Mouse (Mus musculus) adrenal gland, adult 8-10 months (tissue): Measurements from ENCODE around the gene Trim45. TPM values are rescaled to one million over a fixed set of nuclear protein-coding genes. Genes with fewer than 3 reads are reported as not detected.

Experiments used
- DNase-seq: peaks from one replicate; pipeline ENCODE4 v3.0.0; 2022
- total RNA-seq, 4 experiments: library from RNA; stranded (reverse); gene quantifications; 2 replicates each; pipeline ENCODE4 v1.2.4; 2022

The Trim45 gene
- total RNA-seq, result 1 to 10 TPM; 4.6 to 5.4 (median 5.2) TPM

GRCm38 (mm10) chr3:100921825-100922505, at the start of gene Trim45:
Gene Trim45, plus strand, starts transcription at chr3:100922202.
- DNase-seq, result peak; percentile 100

- no peak for DNase-seq
Observed at GRCm38 (mm10) chr3:100877057-100877456, 44.9 kb upstream of the Trim45 start.

- no peak for DNase-seq
Observed at GRCm38 (mm10) chr3:100881403-100881802, 40.6 kb upstream of the Trim45 start.

- no peak for DNase-seq
Observed at GRCm38 (mm10) chr3:100881843-100882634, 40.0 kb upstream of the Trim45 start.

- DNase-seq, result peak; percentile 10
Observed at GRCm38 (mm10) chr3:100889234-100889633, 32.8 kb upstream of the Trim45 start.

GRCm38 (mm10) chr3:100890406-100890805, 31.6 kb upstream of the Trim45 start:
- no peak for DNase-seq

GRCm38 (mm10) chr3:100892383-100893335, 29.3 kb upstream of the Trim45 start:
- DNase-seq, result peak; percentile 29

- no peak for DNase-seq
Observed at GRCm38 (mm10) chr3:100895500-100895899, 26.5 kb upstream of the Trim45 start.

- no peak for DNase-seq
Observed at GRCm38 (mm10) chr3:100906128-100906527, 15.9 kb upstream of the Trim45 start.

- no peak for DNase-seq
Observed at GRCm38 (mm10) chr3:100906916-100907315, 15.1 kb upstream of the Trim45 start.

GRCm38 (mm10) chr3:100908594-100908993, 13.4 kb upstream of the Trim45 start:
- no peak for DNase-seq

GRCm38 (mm10) chr3:100910621-100911020, 11.4 kb upstream of the Trim45 start:
- no peak for DNase-seq

GRCm38 (mm10) chr3:100911026-100911425, 11.0 kb upstream of the Trim45 start:
- DNase-seq, result no peak

- DNase-seq, result no peak
Observed at GRCm38 (mm10) chr3:100911498-100912213, 10.3 kb upstream of the Trim45 start.

GRCm38 (mm10) chr3:100916844-100917243, 5.2 kb upstream of the Trim45 start:
- DNase-seq, result no peak

GRCm38 (mm10) chr3:100920611-100921140, 1.3 kb upstream of the Trim45 start:
- no peak for DNase-seq

GRCm38 (mm10) chr3:100922506-100923375, 739 bp downstream of the Trim45 start:
- DNase-seq, result no peak

GRCm38 (mm10) chr3:100924065-100924732, 2.2 kb downstream of the Trim45 start:
- no peak for DNase-seq

GRCm38 (mm10) chr3:100925176-100925575, 3.2 kb downstream of the Trim45 start:
- DNase-seq, result no peak
